Mouse (Mus musculus) MEL (cell line): ENCODE data around the gene Atic. TPM values are rescaled to one million over a fixed set of nuclear protein-coding genes. Genes with fewer than 3 reads are reported as not detected.

Experiments used
- DNase-seq: peaks from one replicate; pipeline ENCODE4 v3.0.0; 2011; ENCODE audit warnings: low read depth, low spot score
- H3K27ac ChIP-seq: 2 replicates; pipeline ENCODE4 v1.5.1; 2012; ENCODE audit warnings: low read depth, mild to moderate bottlenecking, control low read depth, low read length, moderate library complexity; ENCODE audit not compliant: control insufficient read depth
- H3K27me3 ChIP-seq, 2 experiments: fragments of 150-350 bp in 1 of 2; sonication (generic) in 1 of 2; 2 replicates each; pipeline ENCODE4 v1.6.1; 2012; ENCODE audit warnings: low read length in 2 of 2, mild to moderate bottlenecking in 2 of 2, improper control_type of control experiment in 1 of 2, moderate library complexity in 1 of 2; ENCODE audit not compliant: insufficient read depth in 2 of 2, control insufficient read depth in 1 of 2
- H3K36me3 ChIP-seq, 2 experiments: 2 replicates each; pipeline ENCODE4 v1.6.1; 2012 to 2014; ENCODE audit warnings: low read length in 2 of 2, improper control_type of control experiment in 1 of 2, inconsistent platforms in 1 of 2, mild to moderate bottlenecking in 1 of 2; ENCODE audit not compliant: insufficient read depth in 2 of 2, control insufficient read depth in 1 of 2
- H3K4me1 ChIP-seq, 2 experiments: fragments of 150-350 bp in 1 of 2; sonication (generic) in 1 of 2; 2 replicates each; pipeline ENCODE4 v1.6.1; 2012; ENCODE audit warnings: low read length in 2 of 2, improper control_type of control experiment in 1 of 2, mild to moderate bottlenecking in 1 of 2; ENCODE audit not compliant: insufficient read depth in 2 of 2, control insufficient read depth in 1 of 2
- H3K4me3 ChIP-seq, 2 experiments: fragments of 150-350 bp in 1 of 2; sonication (generic) in 1 of 2; 2 replicates each; pipeline ENCODE4 v1.5.1; 2012; ENCODE audit warnings: low read depth in 2 of 2, low read length in 2 of 2, mild to moderate bottlenecking in 2 of 2, moderate library complexity in 2 of 2, control low read depth in 1 of 2, improper control_type of control experiment in 1 of 2; ENCODE audit not compliant: control insufficient read depth in 1 of 2, insufficient read depth in 1 of 2
- H3K79me2 ChIP-seq: 2 replicates; pipeline ENCODE4 v1.6.1; 2012; ENCODE audit warnings: mild to moderate bottlenecking, low read length, moderate library complexity; ENCODE audit not compliant: control insufficient read depth, poor library complexity, insufficient read depth
- H3K9ac ChIP-seq: 2 replicates; pipeline ENCODE4 v1.6.1; 2012; ENCODE audit warnings: low read depth, mild to moderate bottlenecking, control low read depth, low read length, moderate library complexity; ENCODE audit not compliant: control insufficient read depth, poor library complexity, severe bottlenecking
- H3K9me3 ChIP-seq: fragments of 150-350 bp; sonication (generic); replicated peaks from 2 replicates; pipeline ENCODE4 v1.6.1; 2012; ENCODE audit warnings: mild to moderate bottlenecking, low read length, improper control_type of control experiment, moderate library complexity; ENCODE audit not compliant: insufficient read depth
- CHD1 ChIP-seq: IDR thresholded peaks from 2 replicates; pipeline ENCODE4 v1.6.1; 2012; ENCODE audit warnings: low read depth, mild to moderate bottlenecking, inconsistent platforms, low read length, improper control_type of control experiment
- E2F4 ChIP-seq: IDR thresholded peaks from 2 replicates; pipeline ENCODE4 v1.6.1; 2011; ENCODE audit warnings: low read depth, low read length, improper control_type of control experiment, borderline replicate concordance
- HCFC1 ChIP-seq: IDR thresholded peaks from 2 replicates; pipeline ENCODE4 v1.6.1; 2012; ENCODE audit warnings: low read depth, mild to moderate bottlenecking, inconsistent platforms, low read length, improper control_type of control experiment, moderate library complexity
- MAX ChIP-seq: IDR thresholded peaks from 2 replicates; pipeline ENCODE4 v1.6.1; 2011; ENCODE audit warnings: low read length, improper control_type of control experiment
- MYB ChIP-seq: IDR thresholded peaks from 2 replicates; pipeline ENCODE4 v1.6.1; 2011; ENCODE audit warnings: mild to moderate bottlenecking, low read depth, low read length, improper control_type of control experiment
- NRF1 ChIP-seq: IDR thresholded peaks from 2 replicates; pipeline ENCODE4 v1.6.1; 2014; ENCODE audit warnings: low read depth, mild to moderate bottlenecking, inconsistent platforms, low read length, improper control_type of control experiment, moderate library complexity; ENCODE audit not compliant: poor library complexity, insufficient read depth, severe bottlenecking
- POLR2AphosphoS5 ChIP-seq: IDR thresholded peaks from 2 replicates; pipeline ENCODE4 v1.6.1; 2012; ENCODE audit warnings: low read depth, borderline replicate concordance, mild to moderate bottlenecking, inconsistent platforms, low read length, moderate library complexity, mixed read lengths
- RAD21 ChIP-seq: IDR thresholded peaks from 2 replicates; pipeline ENCODE4 v1.6.1; 2011; ENCODE audit warnings: mild to moderate bottlenecking, low read depth, low read length, improper control_type of control experiment
- SMC3 ChIP-seq: IDR thresholded peaks from 2 replicates; pipeline ENCODE4 v1.6.1; 2011; ENCODE audit warnings: low read depth, low read length, improper control_type of control experiment
- TAL1 ChIP-seq: IDR thresholded peaks from 2 replicates; pipeline ENCODE4 v1.6.1; 2012; ENCODE audit warnings: mild to moderate bottlenecking, inconsistent platforms, low read length, moderate library complexity, mixed read lengths
- TBP ChIP-seq: IDR thresholded peaks from 2 replicates; pipeline ENCODE4 v1.8.0; 2011; ENCODE audit warnings: low read depth, low read length, improper control_type of control experiment
- TCF12 ChIP-seq: IDR thresholded peaks from 2 replicates; pipeline ENCODE4 v1.6.1; 2014; ENCODE audit warnings: low read depth, mild to moderate bottlenecking, inconsistent platforms, low read length, improper control_type of control experiment, moderate library complexity
- UBTF ChIP-seq: IDR thresholded peaks from 2 replicates; pipeline ENCODE4 v1.6.1; 2012; ENCODE audit warnings: low read depth, mild to moderate bottlenecking, inconsistent platforms, low read length, improper control_type of control experiment, moderate library complexity, borderline replicate concordance; ENCODE audit not compliant: insufficient read depth
- USF1 ChIP-seq: IDR thresholded peaks from 2 replicates; pipeline ENCODE4 v1.6.1; 2014; ENCODE audit warnings: low read depth, mild to moderate bottlenecking, inconsistent platforms, low read length, improper control_type of control experiment, moderate library complexity
- USF2 ChIP-seq, 2 experiments: IDR thresholded peaks; 2 replicates each; pipeline ENCODE4 v1.6.1; 2011 to 2012; ENCODE audit warnings: improper control_type of control experiment in 2 of 2, low read length in 2 of 2, borderline replicate concordance in 1 of 2, inconsistent platforms in 1 of 2, low read depth in 1 of 2, mild to moderate bottlenecking in 1 of 2; ENCODE audit not compliant: insufficient read depth in 1 of 2
- ZC3H11A ChIP-seq: IDR thresholded peaks from 2 replicates; pipeline ENCODE4 v1.6.1; 2012; ENCODE audit warnings: low read depth, mild to moderate bottlenecking, inconsistent platforms, low read length, improper control_type of control experiment
- ZNF384 ChIP-seq: IDR thresholded peaks from 2 replicates; pipeline ENCODE4 v1.6.1; 2012; ENCODE audit warnings: low read depth, mild to moderate bottlenecking, inconsistent platforms, low read length, improper control_type of control experiment
- polyA plus RNA-seq, 2 experiments: library from polyadenylated mRNA; stranded (reverse) in 1 of 2; unstranded in 1 of 2; fragments of >175 nt in 1 of 2; fragments of >200 nt in 1 of 2; gene quantifications; 2 replicates each; pipeline versions ENCODE4 v1.2.1 to v1.2.4; 2012; ENCODE audit warnings: low replicate concordance in 2 of 2, low read depth in 1 of 2; ENCODE audit not compliant: insufficient read length in 2 of 2, insufficient read depth in 1 of 2, missing spikeins in 1 of 2
- total RNA-seq: library from RNA; depleted of rRNA; stranded (reverse); fragments of 300-350 nt; gene quantifications from 2 replicates; pipeline ENCODE4 v1.2.3, GENCODE M21; 2012

The Atic gene
- total and polyA plus RNA-seq, 3 experiments, result 190 to 221 TPM; not detected in 1

GRCm38 (mm10) chr1:71590038-71590437, 33.1 kb downstream of the Atic start:
- no peaks in the 10 kb centered on the region; a peak in 1 of 4 replicates for H3K27me3 ChIP-seq
- no peaks in the 10 kb centered on the region for H3K79me2 ChIP-seq
- TF ChIP-seq USF1, result no peak
- no peak for TF ChIP-seq SMC3
- no peak for TF ChIP-seq E2F4
- TF ChIP-seq CHD1, result no peak
- TF ChIP-seq NRF1, result no peak
- no peak for TF ChIP-seq TCF12
- no peak for TF ChIP-seq ZC3H11A
- no peak for TF ChIP-seq TBP
- no peak for TF ChIP-seq ZNF384
- TF ChIP-seq UBTF, result no peak
- no peak for TF ChIP-seq USF2 (IDR thresholded peaks at IDR 0.05; ENCODE audit: borderline replicate concordance in 1 of 2, insufficient read depth in 1 of 2, low read depth in 1 of 2, low read length in 2 of 2)
- H3K9me3 ChIP-seq, result no peaks in the 10 kb centered on the region
- H3K36me3 ChIP-seq, result no peaks in the 10 kb centered on the region
- DNase-seq, result no peak
- no peak overlapping the region for H3K27ac ChIP-seq
- H3K4me1 ChIP-seq, result no peaks in the 10 kb centered on the region
- H3K4me3 ChIP-seq, result no peak overlapping the region
- no peak overlapping the region for H3K9ac ChIP-seq

GRCm38 (mm10) chr1:71593184-71593583, 36.2 kb downstream of the Atic start:
- TF ChIP-seq MYB, result no peak
- no peak for TF ChIP-seq SMC3
- TF ChIP-seq CHD1, result no peak
- TF ChIP-seq MAX, result no peak
- no peak for TF ChIP-seq ZC3H11A
- TF ChIP-seq NRF1, result no peak
- no peak for TF ChIP-seq POLR2AphosphoS5
- TF ChIP-seq RAD21, result no peak
- no peak for TF ChIP-seq TAL1
- TF ChIP-seq HCFC1, result no peak
- Histone ChIP-seq H3K4me3 (no peak overlapping the region), H3K36me3 (no peaks in the 10 kb centered on the region), H3K9ac (no peak overlapping the region), H3K9me3 (no peaks in the 10 kb centered on the region), H3K79me2 (no peaks in the 10 kb centered on the region), H3K27me3 (no peaks in the 10 kb centered on the region; a peak in 1 of 4 replicates), H3K4me1 (no peaks in the 10 kb centered on the region), H3K27ac (no peak overlapping the region)
- no peak for DNase-seq
